Mouse (Mus musculus) thymus, postnatal 14 days (tissue): ENCODE results near the gene Trappc3.

Experiments
- DNase-seq: peaks from one replicate; pipeline ENCODE4 v3.0.0; 2021

Gene Trappc3

GRCm38 (mm10) chr4:126252411-126253237, 9.5 kb upstream of the Trappc3 start:
- DNase-seq, result no peak

- no peak for DNase-seq
These were observed 8.4 kb upstream of the Trappc3 start for GRCm38 (mm10) chr4:126253637-126254272.

GRCm38 (mm10) chr4:126254315-126255112, 7.6 kb upstream of the Trappc3 start:
- DNase-seq, result no peak

- peak; percentile 73 for DNase-seq
These were observed 6.8 kb upstream of the Trappc3 start for GRCm38 (mm10) chr4:126255113-126256001.

GRCm38 (mm10) chr4:126256131-126256791, 5.9 kb upstream of the Trappc3 start, which contains the start of gene Map7d1:
Gene Map7d1 (minus strand): TSS chr4:126256343.
- DNase-seq, result peak; percentile 88

GRCm38 (mm10) chr4:126256967-126257881, 4.9 kb upstream of the Trappc3 start:
- no peak for DNase-seq

- no peak for DNase-seq
These were observed 3.1 kb upstream of the Trappc3 start for GRCm38 (mm10) chr4:126259063-126259462.

GRCm38 (mm10) chr4:126259523-126260160, 2.5 kb upstream of the Trappc3 start:
- peak; percentile 86 for DNase-seq

- peak; percentile 36 for DNase-seq
These were observed 1.5 kb upstream of the Trappc3 start for GRCm38 (mm10) chr4:126260520-126261201.

GRCm38 (mm10) chr4:126261266-126261665, 859 bp upstream of the Trappc3 start:
- no peak for DNase-seq

- DNase-seq, result no peak
These were observed 450 bp upstream of the Trappc3 start for GRCm38 (mm10) chr4:126261675-126262074.

- no peak for DNase-seq
These were observed 7.2 kb downstream of the Trappc3 start for GRCm38 (mm10) chr4:126269292-126269691.

- DNase-seq, result no peak
These were observed 11.6 kb downstream of the Trappc3 start for GRCm38 (mm10) chr4:126273753-126274152.

- no peak for DNase-seq
These were observed 13.0 kb downstream of the Trappc3 start for GRCm38 (mm10) chr4:126275081-126275480.

GRCm38 (mm10) chr4:126275681-126276131, 13.6 kb downstream of the Trappc3 start:
- DNase-seq, result no peak

GRCm38 (mm10) chr4:126277906-126278564, 15.9 kb downstream of the Trappc3 start:
- peak; percentile 49 for DNase-seq

GRCm38 (mm10) chr4:126278565-126278915, 16.4 kb downstream of the Trappc3 start:
- DNase-seq, result no peak

GRCm38 (mm10) chr4:126278961-126279360, 16.8 kb downstream of the Trappc3 start:
- DNase-seq, result no peak

GRCm38 (mm10) chr4:126281706-126282105, 19.6 kb downstream of the Trappc3 start:
- no peak for DNase-seq
